Mouse (Mus musculus): Measurements from ENCODE around the gene Enc1. TPM values are rescaled to one million over a fixed set of nuclear protein-coding genes. Genes with fewer than 3 reads are reported as not detected.

The Enc1 gene
- polyA plus RNA-seq, 1 experiment from 2014 or later: 5.7 TPM

Other genes with a start within 250 kb of the Enc1 start
- not detected in 2 replicates for gene 1700029F12Rik, start 206.7 kb upstream of the Enc1 start, polyA plus RNA-seq (2016; fragmentation: Nextera tagmentation; extraction: Ambion mirVana)
- 12.4 and 12.9 TPM in 2 replicates for gene Fam169a, start 173.8 kb upstream of the Enc1 start, polyA plus RNA-seq (2016; fragmentation: Nextera tagmentation; extraction: Ambion mirVana)
- gene Gm6169, start 141.9 kb upstream of the Enc1 start, polyA plus RNA-seq (2016; fragmentation: Nextera tagmentation; extraction: Ambion mirVana): 1.9 and 3.3 TPM in 2 replicates
- 35.2 and 35.7 TPM in 2 replicates for gene Gfm2, start 103.2 kb upstream of the Enc1 start, polyA plus RNA-seq (2016; fragmentation: Nextera tagmentation; extraction: Ambion mirVana)
- 48.8 and 54.0 TPM in 2 replicates for gene Nsa2, start 103.2 kb upstream of the Enc1 start, polyA plus RNA-seq (2016; fragmentation: Nextera tagmentation; extraction: Ambion mirVana)
- gene Hexb, start 42.7 kb upstream of the Enc1 start, polyA plus RNA-seq (2016; fragmentation: Nextera tagmentation; extraction: Ambion mirVana): 32.5 and 33.1 TPM in 2 replicates

Data from heart, embryonic 12.5 days (tissue).